Mouse (Mus musculus): ENCODE data around the gene Tulp3. TPM values are rescaled to one million over a fixed set of nuclear protein-coding genes. Genes with fewer than 3 reads are reported as not detected.

The Tulp3 gene
- polyA plus RNA-seq, 1 experiment from 2014 or later: 36.7 TPM

Other genes with a start within 250 kb of the Tulp3 start
- gene Tspan9, start 212.3 kb downstream of the Tulp3 start, polyA plus RNA-seq (2015; fragmentation: Nextera tagmentation; extraction: Ambion mirVana): 115 and 116 TPM in 2 replicates
- 2.4 and 3.3 TPM in 2 replicates for gene Tead4, start 55.0 kb downstream of the Tulp3 start, polyA plus RNA-seq (2015; fragmentation: Nextera tagmentation; extraction: Ambion mirVana)
- 154 and 157 TPM in 2 replicates for gene Rhno1, start 7.1 kb upstream of the Tulp3 start, polyA plus RNA-seq (2015; fragmentation: Nextera tagmentation; extraction: Ambion mirVana)
- gene Foxm1, start 7.1 kb upstream of the Tulp3 start, polyA plus RNA-seq (2015; fragmentation: Nextera tagmentation; extraction: Ambion mirVana): 31.5 and 38.6 TPM in 2 replicates
- gene Tex52, start 19.6 kb upstream of the Tulp3 start, polyA plus RNA-seq (2015; fragmentation: Nextera tagmentation; extraction: Ambion mirVana): 0.39 and 1.5 TPM in 2 replicates
- gene Gm44596, start 19.7 kb upstream of the Tulp3 start, polyA plus RNA-seq (2015; fragmentation: Nextera tagmentation; extraction: Ambion mirVana): not detected in 2 replicates
- 5.1 and 5.7 TPM in 2 replicates for gene Nrip2, start 43.4 kb upstream of the Tulp3 start, polyA plus RNA-seq (2015; fragmentation: Nextera tagmentation; extraction: Ambion mirVana)
- 41.7 and 42.7 TPM in 2 replicates for gene Itfg2, start 69.1 kb upstream of the Tulp3 start, polyA plus RNA-seq (2015; fragmentation: Nextera tagmentation; extraction: Ambion mirVana)
- gene Fkbp4, start 82.8 kb upstream of the Tulp3 start, polyA plus RNA-seq (2015; fragmentation: Nextera tagmentation; extraction: Ambion mirVana): 411 and 438 TPM in 2 replicates
- gene Pzp, start 170.9 kb upstream of the Tulp3 start, polyA plus RNA-seq (2015; fragmentation: Nextera tagmentation; extraction: Ambion mirVana): 0.15 and 3.1 TPM in 2 replicates
- gene A2ml1, start 225.8 kb upstream of the Tulp3 start, polyA plus RNA-seq (2015; fragmentation: Nextera tagmentation; extraction: Ambion mirVana): 1.5 and 3.1 TPM in 2 replicates